Mouse (Mus musculus): ENCODE results near the gene Slc44a3. TPM values are rescaled to one million over a fixed set of nuclear protein-coding genes. Genes with fewer than 3 reads are reported as not detected.
A peak's percentile ranks its signal among the peaks of the same experiment; 100 is the strongest.

The Slc44a3 gene
- polyA plus RNA-seq, 1 experiment, result 5.9 TPM

DNA sequence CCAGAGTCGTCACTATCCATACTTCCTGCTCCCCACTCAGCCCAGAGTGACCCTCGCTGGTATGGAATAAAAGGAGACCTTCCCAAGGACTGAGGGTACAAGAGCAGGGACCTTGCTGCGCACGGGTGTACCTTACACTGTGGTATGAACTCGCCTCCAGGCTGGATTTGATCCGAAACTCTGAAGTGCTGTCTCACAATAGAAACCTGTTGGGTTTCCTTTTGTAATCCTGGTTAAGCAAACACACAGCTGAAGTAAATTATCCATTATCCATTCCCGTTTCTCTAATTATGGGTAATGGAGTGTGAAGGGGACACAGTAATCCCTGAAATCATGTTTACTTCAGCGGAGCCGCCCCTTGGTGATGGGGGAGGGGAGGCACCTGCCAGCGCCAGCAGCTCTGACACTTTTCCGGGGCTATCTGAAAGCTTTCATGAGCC lies 84.2 kb downstream of the Slc44a3 start:
- no peak for TF ChIP-seq CTCF (IDR thresholded peaks at IDR 0.05; ENCODE audit: extremely low read depth, insufficient read length, insufficient replicate concordance, low read depth, low read length)
- no peak for TF ChIP-seq POLR2A (IDR thresholded peaks at IDR 0.05; ENCODE audit: low read depth, low read length)
- no peak overlapping the region for H3K4me3 ChIP-seq (ENCODE audit: low read depth, low read length)

DNA sequence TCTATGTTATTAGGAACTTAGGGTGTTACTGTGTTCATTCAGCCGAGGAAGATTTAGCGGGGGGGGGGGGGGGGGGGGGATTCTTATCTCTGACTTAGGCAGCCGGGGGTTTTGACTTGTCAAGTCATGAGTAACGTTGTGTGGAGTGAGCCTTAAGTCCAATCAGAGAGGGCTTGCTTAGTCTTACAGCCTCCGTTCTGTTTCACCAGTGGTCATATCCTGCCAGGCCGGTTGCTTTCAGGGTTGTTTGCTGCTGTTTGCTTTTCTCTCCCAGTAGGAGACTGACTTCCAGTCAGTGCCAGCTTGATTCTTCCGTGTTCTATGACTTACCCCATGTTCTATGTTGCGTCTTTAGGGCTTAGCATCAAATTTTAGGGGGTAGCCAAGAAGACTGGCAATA lies 85.8 kb downstream of the Slc44a3 start:
- WGBS, result 37% methylated on average over 8 of the region's 8 CpGs
- Histone ChIP-seq H3K27me3 (ENCODE audit: control insufficient read depth, insufficient read depth, low read length) (no peaks in the 10 kb centered on the region), H3K27ac (ENCODE audit: insufficient read depth, low read depth, low read length) (no peak overlapping the region), H3K4me3 (ENCODE audit: low read depth, low read length) (no peak overlapping the region), H3K4me1 (ENCODE audit: control insufficient read depth, insufficient read depth, insufficient read length, low read length) (0 out of 2 replicates have a peak, but pooled peaks cover 2% of the 10 kb centered on the region), H3K36me3 (ENCODE audit: control insufficient read depth, insufficient read depth, low read length) (peaks cover 5% of the 10 kb centered on the region)
- TF ChIP-seq CTCF (IDR thresholded peaks at IDR 0.05; ENCODE audit: extremely low read depth, insufficient read length, insufficient replicate concordance, low read depth, low read length) (no peak), POLR2A (IDR thresholded peaks at IDR 0.05; ENCODE audit: low read depth, low read length) (no peak)

More for the DNA sequence above, 84.2 kb downstream of the Slc44a3 start:
- Histone ChIP-seq H3K4me1 (ENCODE audit: control insufficient read depth, insufficient read depth, insufficient read length, low read length) (0 out of 2 replicates have a peak, but pooled peaks cover 2% of the 10 kb centered on the region), H3K36me3 (ENCODE audit: control insufficient read depth, insufficient read depth, low read length) (peaks cover 9% of the 10 kb centered on the region), H3K27me3 (ENCODE audit: control insufficient read depth, insufficient read depth, low read length) (no peaks in the 10 kb centered on the region), H3K27ac (ENCODE audit: insufficient read depth, low read depth, low read length) (no peak overlapping the region)
- WGBS, result 50% methylated on average over 11 of the region's 11 CpGs

GRCm38 (mm10) chr3:121444414-121444813 lies 87.8 kb downstream of the Slc44a3 start:
- H3K27ac ChIP-seq (ENCODE audit: insufficient read depth, low read depth, low read length), result no peak overlapping the region
- H3K36me3 ChIP-seq (ENCODE audit: control insufficient read depth, insufficient read depth, low read length), result no peaks in the 10 kb centered on the region
- H3K4me3 ChIP-seq (ENCODE audit: low read depth, low read length), result no peak overlapping the region
- TF ChIP-seq CTCF (IDR thresholded peaks at IDR 0.05; ENCODE audit: extremely low read depth, insufficient read length, insufficient replicate concordance, low read depth, low read length), result no peak
- TF ChIP-seq POLR2A (IDR thresholded peaks at IDR 0.05; ENCODE audit: low read depth, low read length), result no peak
- peaks cover 2% of the 10 kb centered on the region; the same call in 1 of the 2 replicates for H3K4me1 ChIP-seq (ENCODE audit: control insufficient read depth, insufficient read depth, insufficient read length, low read length)
- no peaks in the 10 kb centered on the region for H3K27me3 ChIP-seq (ENCODE audit: control insufficient read depth, insufficient read depth, low read length)
- 94% methylated on average over 6 of the region's 6 CpGs for WGBS

- no peak overlapping the region for H3K4me3 ChIP-seq (ENCODE audit: low read depth, low read length)
- H3K36me3 ChIP-seq (ENCODE audit: control insufficient read depth, insufficient read depth, low read length), result no peaks in the 10 kb centered on the region
- peaks cover 4% of the 10 kb centered on the region; the same call in 1 of the 2 replicates for H3K4me1 ChIP-seq (ENCODE audit: control insufficient read depth, insufficient read depth, insufficient read length, low read length)
- H3K27me3 ChIP-seq (ENCODE audit: control insufficient read depth, insufficient read depth, low read length), result no peaks in the 10 kb centered on the region
- no peak overlapping the region for H3K27ac ChIP-seq (ENCODE audit: insufficient read depth, low read depth, low read length)
- TF ChIP-seq CTCF (IDR thresholded peaks at IDR 0.05; ENCODE audit: extremely low read depth, insufficient read length, insufficient replicate concordance, low read depth, low read length) (no peak), POLR2A (IDR thresholded peaks at IDR 0.05; ENCODE audit: low read depth, low read length) (no peak)
- 72% methylated on average over 4 of the region's 4 CpGs for WGBS
These were observed 88.3 kb downstream of the Slc44a3 start for GRCm38 (mm10) chr3:121443861-121444271.

DNA sequence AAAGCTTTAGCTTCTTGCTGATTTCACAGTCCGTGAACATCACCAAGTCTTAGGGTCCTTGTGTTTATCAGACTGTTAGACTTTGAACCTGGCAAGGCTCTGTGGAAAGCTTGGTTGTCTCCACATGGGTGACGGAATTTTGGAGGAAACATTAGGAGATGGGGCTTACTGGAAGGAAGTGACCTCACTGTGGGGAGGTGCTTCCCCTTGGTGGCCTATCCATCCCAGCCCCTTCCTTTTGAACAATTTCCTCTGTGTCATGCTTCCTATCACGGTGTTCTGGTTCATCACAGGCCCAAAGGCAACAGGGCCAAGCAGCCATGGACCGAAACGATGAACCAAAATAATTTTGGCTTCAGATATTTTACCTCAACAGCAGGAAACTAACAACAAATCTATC lies 89.9 kb downstream of the Slc44a3 start:
- Histone ChIP-seq H3K36me3 (ENCODE audit: control insufficient read depth, insufficient read depth, low read length) (no peaks in the 10 kb centered on the region), H3K4me3 (ENCODE audit: low read depth, low read length) (no peak overlapping the region), H3K27ac (ENCODE audit: insufficient read depth, low read depth, low read length) (no peak overlapping the region), H3K27me3 (ENCODE audit: control insufficient read depth, insufficient read depth, low read length) (no peaks in the 10 kb centered on the region), H3K4me1 (ENCODE audit: control insufficient read depth, insufficient read depth, insufficient read length, low read length) (peaks cover 11% of the 10 kb centered on the region)
- WGBS, result 73% methylated on average over 5 of the region's 5 CpGs
- TF ChIP-seq CTCF (IDR thresholded peaks at IDR 0.05; ENCODE audit: extremely low read depth, insufficient read length, insufficient replicate concordance, low read depth, low read length) (no peak), POLR2A (IDR thresholded peaks at IDR 0.05; ENCODE audit: low read depth, low read length) (no peak)

DNA sequence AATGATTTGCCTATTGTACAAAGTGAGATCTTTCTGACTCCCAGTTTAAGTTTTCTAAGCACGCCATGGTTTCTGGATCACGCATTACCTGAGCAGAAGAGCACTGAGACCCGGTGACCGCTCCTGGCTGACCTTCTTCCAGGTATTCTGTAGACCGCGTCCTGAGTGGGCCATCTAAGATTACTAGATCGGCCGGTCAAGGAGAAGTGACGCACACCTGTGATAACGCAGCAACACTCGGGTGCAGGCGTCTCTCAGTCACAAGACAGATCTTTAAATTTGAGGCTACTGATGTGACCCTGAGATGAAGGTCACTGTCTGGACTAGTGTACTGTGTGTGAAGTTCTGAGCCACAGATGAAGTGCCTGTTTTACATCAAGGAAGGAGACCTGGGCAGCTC lies 90.7 kb downstream of the Slc44a3 start:
- H3K4me1 ChIP-seq (ENCODE audit: control insufficient read depth, insufficient read depth, insufficient read length, low read length), result peaks cover 12% of the 10 kb centered on the region
- TF ChIP-seq CTCF (IDR thresholded peaks at IDR 0.05; ENCODE audit: extremely low read depth, insufficient read length, insufficient replicate concordance, low read depth, low read length) (no peak), POLR2A (IDR thresholded peaks at IDR 0.05; ENCODE audit: low read depth, low read length) (no peak)
- no peaks in the 10 kb centered on the region for H3K27me3 ChIP-seq (ENCODE audit: control insufficient read depth, insufficient read depth, low read length)
- no peaks in the 10 kb centered on the region for H3K36me3 ChIP-seq (ENCODE audit: control insufficient read depth, insufficient read depth, low read length)
- H3K27ac ChIP-seq (ENCODE audit: insufficient read depth, low read depth, low read length), result no peak overlapping the region
- WGBS, result 85% methylated on average over 12 of the region's 12 CpGs
- H3K4me3 ChIP-seq (ENCODE audit: low read depth, low read length), result no peak overlapping the region

DNA sequence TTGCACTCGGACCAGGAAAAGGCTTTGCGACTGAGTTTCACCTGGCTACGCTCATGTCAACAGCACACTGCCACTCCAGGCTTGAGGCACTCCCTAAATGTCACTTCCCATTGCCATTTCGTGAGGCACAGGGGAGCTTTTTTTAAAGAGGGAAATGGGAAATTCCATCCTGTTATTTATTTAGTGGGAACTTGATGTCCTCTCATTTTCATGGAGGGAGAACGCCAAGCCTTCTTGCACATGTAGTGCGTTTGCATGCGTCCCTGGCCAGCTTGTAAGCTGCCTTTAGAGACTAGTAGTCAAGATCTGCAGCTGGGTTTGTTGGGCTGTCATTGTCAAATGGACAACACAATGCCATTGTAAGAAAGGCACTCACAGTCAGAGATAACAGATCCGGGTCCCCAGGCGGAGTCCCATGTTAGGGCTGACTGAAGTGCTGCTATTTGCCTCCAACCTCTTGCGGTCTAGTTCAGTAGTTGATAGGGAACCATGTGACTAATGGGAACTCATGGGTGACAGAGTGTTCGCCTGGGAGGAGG lies 92.5 kb downstream of the Slc44a3 start:
- Histone ChIP-seq H3K27ac (ENCODE audit: insufficient read depth, low read depth, low read length) (peak overlapping the region; percentile 33; the same call in 1 of the 2 replicates), H3K4me3 (ENCODE audit: low read depth, low read length) (no peak overlapping the region), H3K4me1 (ENCODE audit: control insufficient read depth, insufficient read depth, insufficient read length, low read length) (peaks cover 13% of the 10 kb centered on the region), H3K36me3 (ENCODE audit: control insufficient read depth, insufficient read depth, low read length) (no peaks in the 10 kb centered on the region), H3K27me3 (ENCODE audit: control insufficient read depth, insufficient read depth, low read length) (no peaks in the 10 kb centered on the region)
- 48% methylated on average over 11 of the region's 11 CpGs for WGBS
- no peak for TF ChIP-seq POLR2A (IDR thresholded peaks at IDR 0.05; ENCODE audit: low read depth, low read length)
- TF ChIP-seq CTCF (IDR thresholded peaks at IDR 0.05; ENCODE audit: extremely low read depth, insufficient read length, insufficient replicate concordance, low read depth, low read length), result no peak

All from small intestine, adult 2 months (tissue).